ENCODE assay signal across 1 mouse cellular context in genomic region chr4:119442539-119442938, GRCm38 (mm10).
A peak's percentile ranks its signal among the peaks of the same experiment; 100 is the strongest.
TF ChIP-seq lines count a peak whose summit lies in the region.

No protein-coding gene starts in this region.

TF ChIP-seq in CH12.LX, 34 proteins besides CTCF, POLR2A, EP300 and RAD21:
- TF ChIP-seq BHLHE40 (IDR thresholded peaks at IDR 0.05; ENCODE audit: low read depth, low read length): 0 out of 2 replicates have a peak, but pooled peaks have one; percentile 22
- peak; percentile 40; the same call in 1 of the 2 replicates for TF ChIP-seq CHD2 (IDR thresholded peaks at IDR 0.05; ENCODE audit: low read length)
- no peak for TF ChIP-seq TCF12 (IDR thresholded peaks at IDR 0.05; ENCODE audit: low read depth, low read length)
- no peak for TF ChIP-seq POLR2AphosphoS2 (IDR thresholded peaks at IDR 0.05; ENCODE audit: low read depth, low read length)
- TF ChIP-seq UBTF (IDR thresholded peaks at IDR 0.05; ENCODE audit: low read depth, low read length): 0 out of 2 replicates have a peak, but pooled peaks have one; percentile 53
- TF ChIP-seq MEF2A (IDR thresholded peaks at IDR 0.05; ENCODE audit: borderline replicate concordance, low read depth, low read length): no peak
